17 mouse cellular contexts compared by ENCODE assay signal in genomic region chr9:50865803-50866202, GRCm38 (mm10). TPM values are rescaled to one million over a fixed set of nuclear protein-coding genes. Genes with fewer than 3 reads are reported as not detected.
DNase-seq lines count a peak whose midpoint lies in the region; ATAC-seq lines count a peak whose summit lies in the region.
"Had no signal": no experiment of that assay in that cellular context is flagged by ENCODE, and none has a peak within 500 bp of the region (broad histone marks: within the 10 kb centered on the region; RNA-seq: fewer than 3 reads in every experiment).

No protein-coding gene starts in this region.

- H3K4me1 ChIP-seq in heart, embryonic 13.5 days, result peaks cover 26% of the 10 kb centered on the region
- H3K4me1 ChIP-seq in embryonic facial prominence, embryonic 10.5 days, result no peaks in the 10 kb centered on the region
- H3K4me1 ChIP-seq: intestine, embryonic 15.5 days had no signal

- peaks cover 94% of the 10 kb centered on the region for H3K36me3 ChIP-seq in heart, embryonic 13.5 days
- H3K36me3 ChIP-seq in embryonic facial prominence, embryonic 10.5 days (replicated peaks), result peaks cover 100% of the 10 kb centered on the region

- intact Hi-C loops in heart, postnatal 36 days (cut with DNase I), result no loop called here

- H3K27me3 ChIP-seq in heart, embryonic 13.5 days (replicated peaks), result no peaks in the 10 kb centered on the region
- H3K27me3 ChIP-seq in embryonic facial prominence, embryonic 10.5 days (replicated peaks; ENCODE audit: low read depth, poor library complexity, severe bottlenecking), result no peaks in the 10 kb centered on the region
- H3K27me3 ChIP-seq: intestine, embryonic 15.5 days; liver, embryonic 13.5 days had no signal

- H3K4me2 ChIP-seq in heart, embryonic 13.5 days, result no peak overlapping the region
- H3K4me2 ChIP-seq: intestine, embryonic 15.5 days; liver, embryonic 13.5 days had no signal

- 63% methylated on average over 8 of the region's 8 CpGs for WGBS in heart, embryonic 13.5 days
- WGBS in embryonic facial prominence, embryonic 10.5 days, result 88% methylated on average over 8 of the region's 8 CpGs

- no peak for ATAC-seq in heart, embryonic 13.5 days (ENCODE audit: extremely low read depth, insufficient number of reproducible peaks, low FRiP score, low TSS enrichment)
- peak; percentile 98 for ATAC-seq in granulocyte monocyte progenitor cell, adult 5-6 weeks (replicated peaks; ENCODE audit: poor library complexity, severe bottlenecking)
- ATAC-seq: intestine, embryonic 15.5 days; midbrain, embryonic 16.5 days had no signal

- no peak overlapping the region for H3K4me3 ChIP-seq in heart, embryonic 13.5 days
- H3K4me3 ChIP-seq in embryonic facial prominence, embryonic 10.5 days, result no peak overlapping the region
- H3K4me3 ChIP-seq: intestine, embryonic 15.5 days; liver, embryonic 13.5 days had no signal

- no peaks in the 10 kb centered on the region for H3K9me3 ChIP-seq in heart, embryonic 13.5 days
- H3K9me3 ChIP-seq in embryonic facial prominence, embryonic 10.5 days, result no peaks in the 10 kb centered on the region
- H3K9me3 ChIP-seq: intestine, embryonic 15.5 days; liver, embryonic 13.5 days had no signal

- no peak overlapping the region for H3K9ac ChIP-seq in heart, embryonic 13.5 days
- H3K9ac ChIP-seq: intestine, embryonic 15.5 days; liver, embryonic 13.5 days had no signal

- DNase-seq in heart, postnatal 36 days, result no peak
- DNase-seq in CD4-positive, CD25-positive, alpha-beta regulatory T cell, adult 2 months (ENCODE audit: low read depth, low spot score), result peak; percentile 52
- DNase-seq in thymus, adult 18-20 months, result peak; percentile 24 to 32
- no peak for DNase-seq in right cerebral cortex, postnatal 14 days
- no peak for DNase-seq in spleen, postnatal 14 days (ENCODE audit: low spot score in 2 of 2)
- DNase-seq in embryonic facial prominence, embryonic 10.5 days (ENCODE audit: low spot score), result no peak
- DNase-seq: cerebellum, adult 9-10 months; heart, postnatal 14 days; kidney, postnatal 10 days; left cerebral cortex, postnatal 4 days; liver, embryonic 13.5 days; spleen, adult 18-20 months had no signal

- H3K27ac ChIP-seq in heart, embryonic 13.5 days (replicated peaks), result peak overlapping the region; percentile 84
- no peak overlapping the region for H3K27ac ChIP-seq in embryonic facial prominence, embryonic 10.5 days (replicated peaks)
- H3K27ac ChIP-seq: intestine, embryonic 15.5 days; liver, embryonic 13.5 days; stomach, postnatal 0 days had no signal

RNA-seq across cellular contexts. Expression of gene Ppp2r1b, which starts 20.7 kb away (rescaled TPM):
- polyA plus RNA-seq in heart, embryonic 13.5 days (2015; fragmentation: Nextera tagmentation; extraction: Ambion mirVana), result 46.3 and 48.6 TPM in 2 replicates
- total RNA-seq in heart, postnatal 36 days (2021), result 10 to 100 TPM; 11.4 to 12.5 TPM
- 32.3 and 37.3 TPM in 2 replicates for total RNA-seq in granulocyte monocyte progenitor cell, adult 5-6 weeks (2014; fragmentation: Nextera tagmentation)
- total RNA-seq in granulocyte monocyte progenitor cell, adult 5-6 weeks (2017), result 42.6 and 42.8 TPM in 2 replicates
- polyA plus RNA-seq in embryonic facial prominence, embryonic 10.5 days (2016; fragmentation: Nextera tagmentation; extraction: Ambion mirVana), result 162 and 178 TPM in 2 replicates

Comparison
In these comparisons a context has a peak if more than half of its experiments do, and no peak if none do; other contexts are left out.
1. DNase-seq: peak in CD4-positive, CD25-positive, alpha-beta regulatory T cell, adult 2 months (single experiment) and thymus, adult 18-20 months (2 of 2); none in heart, postnatal 36 days (0 of 2), right cerebral cortex, postnatal 14 days (single experiment), spleen, postnatal 14 days (0 of 2) and embryonic facial prominence, embryonic 10.5 days (single experiment).